Mouse (Mus musculus): ENCODE results near the gene Cux2. TPM values are rescaled to one million over a fixed set of nuclear protein-coding genes. Genes with fewer than 3 reads are reported as not detected.

The Cux2 gene
- polyA plus RNA-seq, 1 experiment from 2014 or later = 2.7 TPM

- no peak overlapping the region for H3K4me2 ChIP-seq
- peaks cover 2% of the 10 kb centered on the region; the same call in 1 of the 2 replicates for H3K4me1 ChIP-seq
- no peak for ATAC-seq
- no peak overlapping the region for H3K9ac ChIP-seq
- no peaks in the 10 kb centered on the region for H3K27me3 ChIP-seq (replicated peaks)
- no peaks in the 10 kb centered on the region for H3K9me3 ChIP-seq (replicated peaks)
- 0 out of 2 replicates have a peak, but pooled peaks cover 2% of the 10 kb centered on the region for H3K36me3 ChIP-seq
- 33% methylated on average over 9 of the region's 9 CpGs for WGBS (ENCODE audit: insufficient replicate concordance)
- H3K4me3 ChIP-seq = no peak overlapping the region
- H3K27ac ChIP-seq = no peak overlapping the region
Measured at GRCm38 (mm10) chr5:122011289-122011688, 38.6 kb downstream of the Cux2 start.

GRCm38 (mm10) chr5:122007946-122008441 lies 41.9 kb downstream of the Cux2 start:
- H3K4me2 ChIP-seq = no peak overlapping the region
- no peak overlapping the region for H3K4me3 ChIP-seq
- WGBS (ENCODE audit: insufficient replicate concordance) = 72% methylated on average over 10 of the region's 10 CpGs
- no peak overlapping the region for H3K9ac ChIP-seq
- 0 out of 2 replicates have a peak, but pooled peaks cover 3% of the 10 kb centered on the region for H3K36me3 ChIP-seq
- H3K27me3 ChIP-seq (replicated peaks) = no peaks in the 10 kb centered on the region
- no peak for ATAC-seq
- H3K9me3 ChIP-seq (replicated peaks) = peaks cover 4% of the 10 kb centered on the region; the same call in 1 of the 2 replicates
- peaks cover 1% of the 10 kb centered on the region for H3K4me1 ChIP-seq
- H3K27ac ChIP-seq = no peak overlapping the region

GRCm38 (mm10) chr5:122003460-122003859 lies 46.4 kb downstream of the Cux2 start:
- peaks cover 4% of the 10 kb centered on the region; the same call in 1 of the 2 replicates for H3K9me3 ChIP-seq (replicated peaks)
- H3K36me3 ChIP-seq = 0 out of 2 replicates have a peak, but pooled peaks cover 3% of the 10 kb centered on the region
- peak; percentile 34 for ATAC-seq
- WGBS (ENCODE audit: insufficient replicate concordance) = 39% methylated on average over 6 of the region's 6 CpGs
- no peak overlapping the region for H3K27ac ChIP-seq
- H3K4me3 ChIP-seq = no peak overlapping the region
- H3K9ac ChIP-seq = no peak overlapping the region
- no peak overlapping the region for H3K4me2 ChIP-seq
- H3K27me3 ChIP-seq (replicated peaks) = no peaks in the 10 kb centered on the region
- H3K4me1 ChIP-seq = peaks cover 12% of the 10 kb centered on the region

DNA sequence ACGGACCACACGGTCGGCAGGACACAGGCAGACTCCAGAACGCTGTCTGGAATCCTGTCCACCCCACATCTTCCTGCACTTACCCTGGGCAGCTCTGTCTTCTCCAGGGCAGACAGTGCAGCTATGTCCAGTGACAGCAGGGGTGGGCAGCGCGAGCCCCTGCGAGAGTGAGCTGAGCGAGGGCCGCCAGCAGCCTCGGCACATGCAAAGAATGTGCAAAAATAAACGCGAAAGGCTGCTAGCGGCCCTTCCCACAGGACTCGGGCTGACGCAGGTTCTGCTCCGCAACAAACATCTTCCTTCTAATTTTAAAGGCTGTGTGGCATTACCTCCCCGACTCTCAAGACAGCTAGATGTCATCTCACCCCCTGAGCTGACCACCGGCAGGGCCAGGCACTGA lies 47.8 kb downstream of the Cux2 start:
- no peak overlapping the region for H3K9ac ChIP-seq
- H3K9me3 ChIP-seq (replicated peaks) = peaks cover 4% of the 10 kb centered on the region; the same call in 1 of the 2 replicates
- H3K27ac ChIP-seq = no peak overlapping the region
- peaks cover 17% of the 10 kb centered on the region for H3K4me1 ChIP-seq
- 0 out of 2 replicates have a peak, but pooled peaks cover 3% of the 10 kb centered on the region for H3K36me3 ChIP-seq
- ATAC-seq = no peak
- H3K4me2 ChIP-seq = no peak overlapping the region
- no peak overlapping the region for H3K4me3 ChIP-seq
- no peaks in the 10 kb centered on the region for H3K27me3 ChIP-seq (replicated peaks)
- WGBS (ENCODE audit: insufficient replicate concordance) = 66% methylated on average over 18 of the region's 18 CpGs

DNA sequence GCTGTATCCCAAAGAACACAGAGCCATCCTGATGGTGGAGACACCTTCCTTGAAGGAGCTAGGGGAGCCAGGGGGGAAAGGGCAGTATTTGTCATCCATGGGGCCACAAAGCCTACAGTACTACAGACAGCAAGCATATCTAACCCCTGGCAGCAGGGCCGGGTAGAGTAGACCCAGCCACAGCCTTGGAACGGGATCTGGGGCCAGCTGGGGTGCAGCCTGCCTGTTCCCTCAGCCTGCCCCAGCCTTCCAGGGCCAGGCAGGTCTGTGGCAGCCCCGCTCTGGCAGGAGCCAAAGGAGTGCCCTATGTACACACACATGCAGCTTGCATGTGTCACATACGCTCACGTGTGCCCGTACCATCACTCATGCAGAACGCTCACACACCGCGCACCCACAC lies 48.6 kb downstream of the Cux2 start:
- no peak for ATAC-seq
- Histone ChIP-seq H3K4me1 (peaks cover 25% of the 10 kb centered on the region), H3K36me3 (0 out of 2 replicates have a peak, but pooled peaks cover 2% of the 10 kb centered on the region), H3K4me2 (no peak overlapping the region), H3K9me3 (replicated peaks) (peaks cover 4% of the 10 kb centered on the region; the same call in 1 of the 2 replicates), H3K27ac (no peak overlapping the region), H3K9ac (no peak overlapping the region), H3K4me3 (no peak overlapping the region), H3K27me3 (replicated peaks) (no peaks in the 10 kb centered on the region)
- WGBS (ENCODE audit: insufficient replicate concordance) = 85% methylated on average over 9 of the region's 9 CpGs

DNA sequence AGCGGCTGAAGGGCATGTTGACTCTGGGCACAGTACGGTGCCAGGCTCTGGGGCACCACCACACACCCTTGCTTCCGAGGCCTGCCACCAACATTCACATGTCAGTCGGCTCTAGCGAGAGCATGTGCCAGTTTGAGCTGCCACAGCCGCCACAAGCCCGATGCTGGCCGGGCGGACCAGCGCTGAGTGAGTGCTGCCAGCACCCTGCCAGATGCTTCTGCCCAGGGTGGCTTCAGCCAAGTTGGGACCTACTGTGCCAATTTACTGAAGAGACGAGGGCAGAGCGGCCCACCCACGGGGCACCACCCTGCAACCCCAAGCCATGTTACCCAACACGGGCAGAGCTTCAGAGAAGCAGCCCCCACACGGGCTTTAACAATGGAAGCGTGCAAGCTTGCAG lies 49.5 kb downstream of the Cux2 start:
- Histone ChIP-seq H3K27ac (no peak overlapping the region), H3K4me2 (no peak overlapping the region), H3K27me3 (replicated peaks) (no peaks in the 10 kb centered on the region), H3K9me3 (replicated peaks) (peaks cover under 1% of the 10 kb centered on the region; the same call in 1 of the 2 replicates), H3K4me3 (no peak overlapping the region), H3K9ac (no peak overlapping the region), H3K36me3 (no peaks in the 10 kb centered on the region), H3K4me1 (peaks cover 25% of the 10 kb centered on the region)
- WGBS (ENCODE audit: insufficient replicate concordance) = 73% methylated on average over 16 of the region's 16 CpGs
- no peak for ATAC-seq

GRCm38 (mm10) chr5:121998981-121999795 lies 50.7 kb downstream of the Cux2 start:
- H3K4me1 ChIP-seq = peaks cover 25% of the 10 kb centered on the region
- no peak overlapping the region for H3K4me3 ChIP-seq
- no peaks in the 10 kb centered on the region for H3K27me3 ChIP-seq (replicated peaks)
- H3K27ac ChIP-seq = no peak overlapping the region
- no peak overlapping the region for H3K9ac ChIP-seq
- H3K9me3 ChIP-seq (replicated peaks) = no peaks in the 10 kb centered on the region
- no peak overlapping the region for H3K4me2 ChIP-seq
- no peaks in the 10 kb centered on the region for H3K36me3 ChIP-seq
- no peak for ATAC-seq
- WGBS (ENCODE audit: insufficient replicate concordance) = 37% methylated on average over 10 of the region's 10 CpGs

DNA sequence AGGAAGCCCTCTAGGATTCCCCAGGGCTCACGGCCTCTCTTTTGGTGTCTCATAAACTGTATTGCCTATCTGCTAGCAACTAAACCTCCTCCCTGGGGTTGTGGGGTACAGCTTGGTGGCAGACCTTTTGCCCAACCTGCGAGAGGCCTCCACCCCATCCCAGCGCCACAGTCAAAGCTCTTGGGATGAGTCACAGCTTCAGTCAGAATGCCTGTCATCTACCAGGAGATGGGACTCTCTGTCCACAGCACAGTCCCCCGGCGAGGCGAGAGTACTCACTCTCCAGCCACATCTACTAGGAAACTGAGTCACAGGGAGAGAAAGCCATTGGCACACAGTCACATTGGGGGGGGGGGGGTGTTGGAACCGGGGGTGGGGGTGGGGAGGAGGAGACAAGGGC lies 51.6 kb downstream of the Cux2 start:
- no peaks in the 10 kb centered on the region for H3K9me3 ChIP-seq (replicated peaks)
- H3K4me2 ChIP-seq = no peak overlapping the region
- no peak for ATAC-seq
- H3K27me3 ChIP-seq (replicated peaks) = no peaks in the 10 kb centered on the region
- H3K9ac ChIP-seq = no peak overlapping the region
- 54% methylated on average over 7 of the region's 7 CpGs for WGBS (ENCODE audit: insufficient replicate concordance)
- peaks cover 25% of the 10 kb centered on the region for H3K4me1 ChIP-seq
- H3K4me3 ChIP-seq = no peak overlapping the region
- no peaks in the 10 kb centered on the region for H3K36me3 ChIP-seq
- no peak overlapping the region for H3K27ac ChIP-seq

DNA sequence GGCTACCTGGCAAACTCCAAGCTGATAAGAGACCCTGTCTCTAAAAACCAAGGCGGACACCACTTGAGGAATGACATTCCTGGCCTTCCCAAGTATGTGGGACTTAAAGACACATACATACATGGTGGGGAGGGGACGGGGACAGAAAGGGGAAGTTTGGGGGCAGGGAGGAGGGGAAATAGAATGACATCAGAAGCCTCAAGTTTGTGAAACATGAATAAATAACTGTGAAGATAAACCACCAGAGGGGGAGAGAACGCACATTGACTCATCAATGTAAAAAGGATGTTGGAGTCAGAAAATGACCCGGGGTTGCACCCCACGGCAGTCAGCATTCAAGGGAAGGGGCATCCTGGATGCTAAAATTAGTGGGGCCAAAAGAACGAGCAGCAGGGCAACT lies 53.2 kb downstream of the Cux2 start:
- Histone ChIP-seq H3K9ac (no peak overlapping the region), H3K9me3 (replicated peaks) (no peaks in the 10 kb centered on the region), H3K27me3 (replicated peaks) (no peaks in the 10 kb centered on the region), H3K36me3 (no peaks in the 10 kb centered on the region), H3K27ac (no peak overlapping the region), H3K4me2 (no peak overlapping the region), H3K4me3 (no peak overlapping the region), H3K4me1 (peaks cover 27% of the 10 kb centered on the region)
- 20% methylated on average over 6 of the region's 6 CpGs for WGBS (ENCODE audit: insufficient replicate concordance)
- no peak for ATAC-seq

- no peaks in the 10 kb centered on the region for H3K27me3 ChIP-seq (replicated peaks)
- H3K4me2 ChIP-seq = no peak overlapping the region
- H3K9me3 ChIP-seq (replicated peaks) = no peaks in the 10 kb centered on the region
- H3K4me1 ChIP-seq = peaks cover 27% of the 10 kb centered on the region
- ATAC-seq = no peak
- 66% methylated on average over 12 of the region's 12 CpGs for WGBS (ENCODE audit: insufficient replicate concordance)
- no peaks in the 10 kb centered on the region for H3K36me3 ChIP-seq
- no peak overlapping the region for H3K9ac ChIP-seq
- H3K4me3 ChIP-seq = no peak overlapping the region
- H3K27ac ChIP-seq = no peak overlapping the region
Measured at GRCm38 (mm10) chr5:121994808-121995207, 55.1 kb downstream of the Cux2 start.

DNA sequence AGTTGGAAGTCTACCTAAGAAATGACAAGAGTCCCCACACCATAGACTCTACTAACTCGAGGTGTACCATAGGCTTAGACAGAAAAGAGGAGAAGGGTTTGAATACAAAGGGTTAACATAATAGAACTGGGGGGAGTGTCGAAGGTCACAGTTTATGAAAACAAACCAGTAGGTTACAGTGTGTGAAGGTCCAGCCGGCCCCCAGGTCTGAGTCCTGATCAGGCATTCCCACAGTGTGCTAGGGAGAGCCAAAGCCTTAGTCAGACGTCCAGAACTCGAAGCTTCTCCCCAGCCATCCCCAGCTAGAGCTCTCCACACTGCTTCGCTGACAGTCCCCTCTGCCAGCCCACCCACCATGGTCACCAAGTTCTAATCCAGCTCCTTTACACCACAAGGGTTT lies 58.0 kb downstream of the Cux2 start:
- Histone ChIP-seq H3K4me1 (peaks cover 22% of the 10 kb centered on the region; the same call in 1 of the 2 replicates), H3K9me3 (replicated peaks) (no peaks in the 10 kb centered on the region), H3K27me3 (replicated peaks) (no peaks in the 10 kb centered on the region), H3K9ac (no peak overlapping the region), H3K27ac (peak overlapping the region; percentile 30; the same call in 1 of the 2 replicates), H3K4me3 (no peak overlapping the region), H3K4me2 (no peak overlapping the region), H3K36me3 (no peaks in the 10 kb centered on the region)
- 49% methylated on average over 6 of the region's 6 CpGs for WGBS (ENCODE audit: insufficient replicate concordance)
- no peak for ATAC-seq

- Histone ChIP-seq H3K4me3 (no peak overlapping the region), H3K9me3 (replicated peaks) (no peaks in the 10 kb centered on the region), H3K27me3 (replicated peaks) (no peaks in the 10 kb centered on the region), H3K4me1 (0 out of 2 replicates have a peak, but pooled peaks cover 9% of the 10 kb centered on the region), H3K36me3 (no peaks in the 10 kb centered on the region), H3K27ac (no peak overlapping the region), H3K4me2 (no peak overlapping the region), H3K9ac (no peak overlapping the region)
- no peak for ATAC-seq
- 75% methylated on average over 9 of the region's 9 CpGs for WGBS (ENCODE audit: insufficient replicate concordance)
Measured at GRCm38 (mm10) chr5:121985855-121986254, 64.0 kb downstream of the Cux2 start.
